Mouse (Mus musculus) embryo, embryonic 11 days (tissue): ENCODE results near the gene Homer3.

ENCODE experiments used
- DNase-seq: peaks from one replicate; pipeline ENCODE4 v3.0.0-alpha.2; 2015

The Homer3 gene

DNA sequence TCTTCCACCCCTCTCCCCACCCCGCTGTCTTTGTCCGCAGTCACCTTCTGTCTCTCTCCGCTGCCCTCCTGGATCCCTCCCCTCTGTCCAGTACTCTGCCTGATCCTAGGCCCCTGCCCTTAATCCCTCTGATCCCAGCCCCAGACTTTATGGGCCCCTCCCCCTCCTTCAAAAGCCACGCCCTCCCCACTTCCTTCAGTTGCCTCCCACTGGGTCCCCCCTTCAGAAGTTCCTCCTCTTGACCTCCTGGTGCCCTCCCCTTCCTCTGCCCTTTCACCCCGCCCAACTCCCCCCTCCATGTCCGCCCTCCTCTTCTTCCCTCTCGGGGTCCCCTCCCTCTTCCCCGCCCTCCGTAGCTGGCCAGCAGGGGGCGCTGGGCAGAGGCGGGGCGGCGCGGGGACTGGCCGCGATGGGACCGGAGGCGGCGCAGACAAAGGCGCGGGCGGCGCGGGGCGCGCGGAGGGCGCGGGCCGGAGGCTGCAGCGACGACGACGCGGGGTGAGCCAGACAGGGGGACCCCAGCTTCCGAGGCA is at the start of gene Homer3:
Homer3 (plus strand) TSS at position 225 of the 533 bp plus-strand sequence.
- DNase-seq: peak; percentile 94

GRCm38 (mm10) chr8:70233606-70234005 is 49.0 kb upstream of the Homer3 start:
- DNase-seq: no peak

- DNase-seq: peak; percentile 99
Observed at GRCm38 (mm10) chr8:70234080-70234780, 48.4 kb upstream of the Homer3 start, which contains the start of the genes Sugp2 and Armc6. Gene Sugp2, plus strand, starts transcription at chr8:70234226. Gene Armc6, minus strand, starts transcription at chr8:70234466.

GRCm38 (mm10) chr8:70234781-70235128 is 47.9 kb upstream of the Homer3 start:
- DNase-seq: no peak

GRCm38 (mm10) chr8:70237842-70238241 is 44.8 kb upstream of the Homer3 start:
- no peak for DNase-seq

- DNase-seq: no peak
Observed at GRCm38 (mm10) chr8:70240642-70241041, 42.0 kb upstream of the Homer3 start.

GRCm38 (mm10) chr8:70246622-70247021 is 36.0 kb upstream of the Homer3 start:
- no peak for DNase-seq

DNA sequence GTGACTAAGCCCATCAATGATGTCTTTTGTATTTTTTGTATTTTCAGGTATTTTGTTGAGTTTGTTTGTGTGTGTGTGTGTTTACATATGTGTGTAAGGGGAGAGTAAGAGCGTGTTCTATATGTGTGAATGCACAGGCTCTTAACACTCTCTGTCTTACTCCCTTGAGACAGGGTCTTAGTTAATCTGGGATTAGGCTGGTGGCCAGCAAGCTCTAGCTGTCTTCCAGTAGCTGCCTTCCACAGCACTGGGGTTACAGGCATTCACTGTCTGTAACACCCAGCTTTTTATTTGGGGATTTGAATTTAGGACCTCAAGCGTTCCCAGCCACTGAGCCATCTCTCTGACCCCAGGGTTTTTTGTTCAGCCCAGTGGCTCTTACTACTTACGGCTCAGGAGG is 34.8 kb upstream of the Homer3 start:
- DNase-seq: no peak

DNA sequence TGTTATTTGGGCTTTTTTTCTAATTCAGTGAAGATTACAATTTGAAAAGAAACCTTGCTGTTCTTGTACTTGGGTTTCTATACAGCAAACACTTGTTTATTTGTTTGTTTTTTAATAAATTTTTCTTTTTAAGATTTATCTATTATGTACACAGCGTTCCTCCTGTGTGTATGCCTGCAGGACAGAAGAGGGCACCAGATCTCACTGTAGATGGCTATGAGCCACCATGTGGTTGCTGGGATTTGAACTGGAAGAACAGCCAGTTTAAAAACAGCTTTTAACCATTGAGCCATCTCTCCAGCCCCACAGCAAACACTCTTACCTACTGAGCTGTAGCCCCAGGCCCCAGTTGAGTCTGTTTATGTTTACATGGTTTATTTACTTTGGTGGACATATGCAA is 28.0 kb upstream of the Homer3 start:
- peak; percentile 12 for DNase-seq

DNA sequence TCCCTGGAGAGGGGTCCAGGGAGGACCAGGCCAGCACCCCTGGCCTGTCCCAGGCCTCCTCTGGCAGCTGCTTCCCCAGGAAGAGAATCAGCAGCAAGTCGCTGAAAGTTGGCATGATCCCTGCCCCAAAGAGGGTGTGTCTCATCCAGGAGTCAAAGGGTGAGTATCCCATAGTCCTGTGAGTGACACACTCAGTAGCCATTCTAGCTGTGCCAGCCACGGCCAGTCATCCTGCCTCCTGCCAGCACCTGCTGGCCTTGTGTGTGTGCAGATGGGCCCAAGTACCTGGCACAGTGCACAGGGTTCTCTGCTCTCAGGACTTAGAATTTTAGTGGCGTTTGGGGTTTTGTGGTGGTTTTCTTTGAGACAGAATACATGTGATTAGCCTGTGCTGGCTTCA is 25.2 kb upstream of the Homer3 start:
- DNase-seq: no peak

DNA sequence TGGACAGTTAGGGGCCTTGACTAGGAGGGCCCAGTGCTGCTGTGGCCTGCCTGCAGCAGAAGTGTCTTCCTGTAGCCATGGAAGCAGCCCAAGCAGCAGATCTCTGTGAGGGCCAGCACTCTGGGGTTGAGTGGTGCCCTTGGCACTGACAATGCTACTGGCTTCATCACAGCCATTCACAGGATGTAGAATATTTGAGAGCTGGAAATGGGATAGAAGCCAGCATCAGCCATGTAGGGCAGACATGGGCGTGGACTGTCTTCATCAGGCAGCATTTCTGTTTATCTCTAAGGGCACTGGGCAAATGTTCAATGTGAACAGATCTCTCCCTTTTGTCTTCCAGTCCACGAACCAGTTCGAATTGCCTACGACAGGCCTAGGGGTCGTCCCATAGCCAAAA is 24.0 kb upstream of the Homer3 start:
- no peak for DNase-seq

DNA sequence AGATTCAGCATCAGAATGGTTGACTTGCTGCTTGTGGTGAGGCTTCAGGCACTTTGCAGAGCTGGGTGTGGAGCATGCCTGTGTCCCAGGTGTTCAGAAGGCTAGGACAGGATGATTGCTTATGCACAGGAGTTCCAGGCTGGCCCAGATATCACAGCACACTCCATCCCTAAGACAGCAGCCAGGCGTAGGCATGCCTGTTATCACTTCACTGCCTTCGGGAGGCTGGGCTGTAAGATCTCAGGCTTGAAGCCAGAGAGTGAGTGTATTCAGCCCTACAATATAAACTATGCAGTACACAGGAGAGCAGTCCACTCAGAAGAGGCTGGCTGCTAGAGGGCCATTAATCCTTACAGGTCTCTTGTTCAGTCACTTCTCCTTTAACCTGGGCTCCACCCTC is 23.6 kb upstream of the Homer3 start:
- no peak for DNase-seq

GRCm38 (mm10) chr8:70267674-70268073 is 15.0 kb upstream of the Homer3 start:
- DNase-seq: no peak

GRCm38 (mm10) chr8:70268311-70268710 is 14.3 kb upstream of the Homer3 start:
- DNase-seq: no peak

DNA sequence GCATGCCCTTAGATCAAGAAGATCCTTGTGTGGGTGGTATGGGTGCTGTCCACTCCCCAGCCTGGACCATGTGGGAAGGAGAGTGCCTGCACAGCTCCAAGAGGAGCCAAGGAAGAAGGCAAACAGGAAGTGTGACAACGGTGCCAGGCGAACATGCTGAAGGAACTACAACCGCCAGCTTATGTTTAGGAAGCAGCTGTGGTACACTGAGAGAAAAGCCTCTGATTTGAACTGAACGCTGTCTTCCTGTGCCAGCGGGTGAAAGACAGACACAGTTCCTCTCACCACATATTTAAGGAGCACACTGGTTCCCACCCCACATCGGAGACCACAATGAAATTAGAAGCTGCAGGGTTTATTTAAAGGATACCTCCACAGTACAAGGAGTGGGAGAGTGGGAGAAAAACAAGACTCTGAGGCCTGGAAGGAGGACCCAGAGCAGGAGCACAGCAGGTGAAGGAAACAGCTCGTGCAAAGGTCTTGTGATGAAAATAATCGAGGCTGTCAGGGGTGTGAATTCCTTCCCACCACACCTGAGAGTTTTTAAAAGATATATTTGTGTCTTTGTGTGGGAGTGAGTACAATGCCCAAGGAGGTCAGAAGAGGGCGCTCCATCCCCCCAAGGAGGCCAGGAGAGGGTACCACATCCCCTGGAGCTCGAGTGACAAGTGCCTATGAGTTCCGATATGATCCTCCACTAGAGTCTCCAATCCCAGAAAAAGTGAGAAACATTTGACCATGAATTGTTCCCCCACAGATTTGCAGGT is 13.6 kb upstream of the Homer3 start:
- peak; percentile 39 for DNase-seq

DNA sequence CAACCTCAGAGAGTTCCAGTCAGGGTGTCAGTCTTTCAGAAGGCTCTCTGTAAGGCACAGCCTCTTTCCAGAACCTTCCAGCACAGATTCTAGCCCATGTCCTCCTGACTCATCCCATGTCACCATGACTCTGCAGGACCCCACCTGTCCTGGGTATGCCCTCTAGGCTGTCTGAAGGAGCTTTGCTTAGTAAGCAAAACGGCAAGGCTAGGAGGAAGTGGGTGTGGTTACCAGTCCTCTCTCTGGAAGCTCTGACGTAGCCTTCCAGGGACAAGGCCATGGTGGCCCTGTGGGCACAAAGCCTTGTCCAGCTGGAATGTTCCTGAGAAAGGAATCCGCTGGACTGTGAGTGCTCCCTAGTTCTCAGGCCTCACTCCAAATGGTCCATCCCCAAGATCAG is 9.7 kb upstream of the Homer3 start:
- DNase-seq: no peak

GRCm38 (mm10) chr8:70274350-70274749 is 8.3 kb upstream of the Homer3 start:
- no peak for DNase-seq

DNA sequence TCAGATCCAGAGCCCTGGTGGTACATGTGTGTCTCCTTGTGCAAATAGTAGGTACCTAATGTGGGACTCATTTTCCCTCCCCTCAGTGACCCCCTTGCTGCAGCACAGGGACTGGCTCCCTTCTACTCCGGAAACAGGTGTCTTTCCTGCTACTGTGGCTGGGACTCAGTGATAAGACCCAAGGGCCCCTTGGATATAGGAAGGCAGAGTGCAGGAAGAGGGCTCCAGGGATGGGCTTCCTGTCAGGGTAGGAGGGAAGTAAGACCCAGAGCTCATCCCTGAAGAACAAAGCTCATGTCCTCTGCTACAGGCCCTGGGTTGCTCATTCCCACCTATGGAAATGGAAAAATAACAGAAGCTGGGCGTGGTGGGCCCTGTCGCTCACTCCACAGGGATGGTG is 6.2 kb upstream of the Homer3 start:
- DNase-seq: no peak

GRCm38 (mm10) chr8:70278175-70278574 is 4.5 kb upstream of the Homer3 start:
- no peak for DNase-seq

GRCm38 (mm10) chr8:70279266-70279665 is 3.4 kb upstream of the Homer3 start:
- no peak for DNase-seq

- DNase-seq: no peak
Observed at GRCm38 (mm10) chr8:70281001-70281400, 1.6 kb upstream of the Homer3 start.

DNA sequence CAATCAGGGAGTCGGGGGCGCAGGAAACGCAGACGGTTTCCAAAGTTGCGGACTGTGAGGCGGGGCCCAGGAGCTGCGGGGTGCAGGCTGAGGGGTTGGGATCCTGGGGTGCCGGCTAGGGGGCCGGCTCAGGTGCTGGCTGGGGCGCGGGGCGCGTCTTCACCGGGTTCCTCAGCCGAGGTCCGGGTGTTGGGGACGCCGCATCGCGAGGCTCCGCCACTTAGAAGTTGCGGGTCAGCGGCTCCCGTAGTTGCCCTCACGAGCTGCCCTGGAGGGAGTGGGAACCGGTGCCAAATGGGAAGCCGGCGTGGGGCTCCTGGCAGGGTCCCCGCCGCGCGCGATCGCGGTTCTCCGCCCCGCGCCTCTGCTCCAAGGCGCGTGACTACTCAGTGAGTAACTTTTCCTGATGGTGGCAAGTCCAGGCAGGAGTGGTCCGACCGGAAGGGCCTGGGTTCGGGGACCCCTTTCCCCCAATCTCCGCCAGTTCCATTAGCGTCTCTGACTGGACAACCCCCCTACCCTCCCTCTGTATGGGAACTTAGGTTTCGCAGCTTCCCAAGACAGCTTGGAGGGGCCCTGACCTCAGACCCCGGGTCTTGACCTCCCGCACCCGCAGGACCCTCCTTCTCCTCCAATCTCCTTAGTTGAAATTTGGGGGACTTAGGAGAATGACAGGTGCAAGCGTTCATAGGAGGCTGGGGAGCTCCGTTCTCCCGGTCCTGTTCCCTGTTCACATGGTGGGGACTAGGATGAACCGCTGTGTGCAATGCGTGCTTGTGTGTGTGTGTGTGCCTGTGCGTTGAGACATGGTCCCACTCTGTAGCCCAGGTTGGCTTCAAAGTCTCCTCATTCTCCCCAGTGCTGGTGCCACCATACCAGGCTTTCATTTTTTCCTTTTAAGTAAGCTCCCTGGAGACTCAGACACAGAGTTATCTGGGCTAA is 780 bp downstream of the Homer3 start:
- DNase-seq: peak; percentile 42

DNA sequence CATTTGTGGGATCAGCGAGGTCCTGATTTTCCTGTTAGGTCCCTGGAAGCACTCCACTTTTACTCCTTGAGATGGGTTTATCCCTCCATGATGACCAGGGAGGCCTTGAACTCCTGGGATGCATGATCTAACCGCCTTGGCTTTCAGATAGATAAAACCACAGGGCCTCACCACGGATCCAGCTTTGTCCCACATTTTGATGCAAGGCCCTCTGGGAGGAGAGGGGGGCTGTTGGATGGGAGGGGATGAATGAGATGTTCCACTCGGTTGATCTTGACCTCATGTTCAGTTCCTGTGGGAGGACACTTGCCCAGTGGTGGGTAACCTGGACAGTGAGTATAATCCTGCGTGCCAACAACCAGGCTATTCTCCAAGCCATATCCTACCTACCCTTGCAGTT is 1.8 kb downstream of the Homer3 start:
- DNase-seq: no peak
